Mouse (Mus musculus) kidney, embryonic 15.5 days (tissue): Measurements from ENCODE around the gene Bcl2l12. TPM values are rescaled to one million over a fixed set of nuclear protein-coding genes. Genes with fewer than 3 reads are reported as not detected.

Experiments used
- ATAC-seq: fragments of 200-750 bp; cut with Nextera tagmentation; replicated peaks from 2 replicates; pipeline ENCODE4 v1.8.0; 2017; ENCODE audit warnings: moderate TSS enrichment; ENCODE audit not compliant: low FRiP score
- H3K27ac ChIP-seq: fragments of 300-500 bp; sonication (generic); 2 replicates; pipeline ENCODE4 v1.5.1; 2015; ENCODE audit warnings: mild to moderate bottlenecking, inconsistent platforms
- H3K27me3 ChIP-seq: fragments of 300-500 bp; sonication (generic); 2 replicates; pipeline ENCODE4 v1.6.1; 2015; ENCODE audit warnings: inconsistent platforms
- H3K36me3 ChIP-seq: fragments of 300-500 bp; sonication (generic); 2 replicates; pipeline ENCODE4 v1.6.1; 2015; ENCODE audit warnings: inconsistent platforms
- H3K4me1 ChIP-seq: fragments of 300-500 bp; sonication (generic); 2 replicates; pipeline ENCODE4 v1.6.1; 2015; ENCODE audit warnings: inconsistent platforms
- H3K4me2 ChIP-seq: fragments of 300-500 bp; sonication (generic); 2 replicates; pipeline ENCODE4 v1.6.1; 2015; ENCODE audit warnings: moderate library complexity, mild to moderate bottlenecking, inconsistent platforms
- H3K4me3 ChIP-seq: fragments of 300-500 bp; sonication (generic); replicated peaks from 2 replicates; pipeline ENCODE4 v1.5.1; 2015; ENCODE audit warnings: mild to moderate bottlenecking, inconsistent platforms
- H3K9ac ChIP-seq: fragments of 300-500 bp; sonication (generic); 2 replicates; pipeline ENCODE4 v1.6.1; 2015; ENCODE audit warnings: mild to moderate bottlenecking, inconsistent platforms
- H3K9me3 ChIP-seq: fragments of 300-500 bp; sonication (generic); replicated peaks from 2 replicates; pipeline ENCODE4 v1.6.1; 2016; ENCODE audit warnings: inconsistent platforms
- WGBS: fragments of 180-500 bp; shearing (Covaris S2); methylation state at CpG from one replicate; pipeline ENCODE4 v1.1.7; 2015; ENCODE audit warnings: mixed read lengths; 5-methylcytosine and 5-hydroxymethylcytosine counted together
- polyA plus RNA-seq: library from polyadenylated mRNA; unstranded; fragments of >200 nt; fragmentation: Nextera tagmentation; extraction: Ambion mirVana; gene quantifications from 2 replicates; pipeline ENCODE4 v1.2.1, GENCODE M21; 2015

Gene Bcl2l12
- polyA plus RNA-seq, 1 experiment from 2014 or later: 66.5 TPM

- no peak for ATAC-seq
- Histone ChIP-seq H3K4me3 (peak overlapping the region; percentile 97), H3K4me1 (peaks cover 40% of the 10 kb centered on the region), H3K27me3 (no peaks in the 10 kb centered on the region), H3K36me3 (peaks cover 48% of the 10 kb centered on the region), H3K27ac (peak overlapping the region; percentile 97), H3K9me3 (no peaks in the 10 kb centered on the region), H3K9ac (peak overlapping the region; percentile 97; the same call in 1 of the 2 replicates), H3K4me2 (peak overlapping the region; percentile 67)
- WGBS: 61% methylated on average over 7 of the region's 7 CpGs
These were observed 14.3 kb downstream of the Bcl2l12 start for GRCm38 (mm10) chr7:44983944-44984832.

GRCm38 (mm10) chr7:44983085-44983484 is 15.4 kb downstream of the Bcl2l12 start:
- Histone ChIP-seq H3K4me2 (peak overlapping the region; percentile 67; the same call in 1 of the 2 replicates), H3K27ac (peak overlapping the region; percentile 97), H3K4me1 (peaks cover 31% of the 10 kb centered on the region), H3K9me3 (no peaks in the 10 kb centered on the region), H3K4me3 (0 out of 2 replicates have a peak overlapping the region, but pooled peaks have one; percentile 8), H3K9ac (no peak overlapping the region), H3K36me3 (peaks cover 57% of the 10 kb centered on the region), H3K27me3 (no peaks in the 10 kb centered on the region)
- 38% methylated on average over 6 of the region's 6 CpGs for WGBS
- no peak for ATAC-seq

DNA sequence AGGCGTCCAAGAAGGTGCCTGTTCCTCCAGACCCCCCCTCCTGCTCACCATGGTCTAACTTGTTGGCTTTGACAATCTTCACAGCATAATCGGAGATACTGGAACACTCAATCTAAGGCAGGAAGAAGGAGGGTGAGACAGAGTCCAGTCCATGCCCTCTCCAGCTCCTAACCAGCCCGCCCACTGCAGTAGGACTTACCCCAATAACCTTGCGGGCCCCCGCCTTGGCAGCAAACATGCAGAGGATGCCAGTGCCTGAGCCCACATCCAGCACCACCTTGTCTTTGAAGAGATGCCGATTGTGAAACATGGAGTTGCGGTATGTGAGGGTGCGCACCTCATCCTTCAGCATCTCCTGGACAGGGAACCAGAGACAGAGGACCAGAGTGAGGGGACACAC is 17.0 kb downstream of the Bcl2l12 start:
- Histone ChIP-seq H3K4me1 (peaks cover 24% of the 10 kb centered on the region), H3K36me3 (peaks cover 72% of the 10 kb centered on the region), H3K4me3 (no peak overlapping the region), H3K4me2 (no peak overlapping the region), H3K27ac (no peak overlapping the region), H3K9me3 (no peaks in the 10 kb centered on the region), H3K27me3 (no peaks in the 10 kb centered on the region), H3K9ac (no peak overlapping the region)
- 95% methylated on average over 8 of the region's 8 CpGs for WGBS
- no peak for ATAC-seq

- H3K27ac ChIP-seq: no peak overlapping the region
- H3K36me3 ChIP-seq: peaks cover 81% of the 10 kb centered on the region
- no peak overlapping the region for H3K4me2 ChIP-seq
- H3K4me1 ChIP-seq: peaks cover 22% of the 10 kb centered on the region
- no peak overlapping the region for H3K9ac ChIP-seq
- no peaks in the 10 kb centered on the region for H3K27me3 ChIP-seq
- no peaks in the 10 kb centered on the region for H3K9me3 ChIP-seq
- ATAC-seq: no peak
- WGBS: 85% methylated on average over 3 of the region's 3 CpGs
- H3K4me3 ChIP-seq: no peak overlapping the region
These were observed 20.2 kb downstream of the Bcl2l12 start for GRCm38 (mm10) chr7:44978300-44978699.

DNA sequence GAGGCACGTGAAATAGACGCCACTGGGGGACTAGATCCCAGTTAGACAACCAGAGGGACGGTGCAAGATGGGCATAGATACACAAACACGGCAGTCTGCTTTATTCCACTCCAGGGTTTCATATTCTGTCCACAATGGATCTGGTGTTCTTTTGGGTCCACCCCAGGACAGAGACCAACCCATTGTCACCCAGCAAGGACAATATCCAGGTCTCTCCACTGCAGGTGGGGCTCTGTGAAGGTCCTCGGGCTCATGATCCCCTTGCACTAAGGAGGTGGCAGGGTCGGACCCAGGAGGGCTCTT is 23.4 kb downstream of the Bcl2l12 start:
- Histone ChIP-seq H3K27me3 (no peaks in the 10 kb centered on the region), H3K36me3 (peaks cover 50% of the 10 kb centered on the region), H3K4me1 (peaks cover 32% of the 10 kb centered on the region), H3K4me3 (peak overlapping the region; percentile 56; the same call in 1 of the 2 replicates), H3K4me2 (peak overlapping the region; percentile 85), H3K9me3 (no peaks in the 10 kb centered on the region), H3K9ac (peak overlapping the region; percentile 2; the same call in 1 of the 2 replicates), H3K27ac (peak overlapping the region; percentile 71)
- 23% methylated on average over 6 of the region's 6 CpGs for WGBS
- ATAC-seq: no peak

- WGBS: under 1% methylated on average over 22 of the region's 22 CpGs
- H3K27me3 ChIP-seq: no peaks in the 10 kb centered on the region
- H3K36me3 ChIP-seq: peaks cover 45% of the 10 kb centered on the region
- no peak for ATAC-seq
- H3K27ac ChIP-seq: peak within 1 kb of the TSS; percentile 91
- H3K9me3 ChIP-seq: no peaks in the 10 kb centered on the region
- H3K4me2 ChIP-seq: peak within 1 kb of the TSS; percentile 85
- peak within 1 kb of the TSS; percentile 52 for H3K9ac ChIP-seq
- peak within 1 kb of the TSS; percentile 56 for H3K4me3 ChIP-seq
- H3K4me1 ChIP-seq: peaks cover 36% of the 10 kb centered on the region
These were observed 24.0 kb downstream of the Bcl2l12 start, which contains the start of gene Cpt1c for GRCm38 (mm10) chr7:44974383-44975116. Gene Cpt1c (minus strand): TSS chr7:44974851.

DNA sequence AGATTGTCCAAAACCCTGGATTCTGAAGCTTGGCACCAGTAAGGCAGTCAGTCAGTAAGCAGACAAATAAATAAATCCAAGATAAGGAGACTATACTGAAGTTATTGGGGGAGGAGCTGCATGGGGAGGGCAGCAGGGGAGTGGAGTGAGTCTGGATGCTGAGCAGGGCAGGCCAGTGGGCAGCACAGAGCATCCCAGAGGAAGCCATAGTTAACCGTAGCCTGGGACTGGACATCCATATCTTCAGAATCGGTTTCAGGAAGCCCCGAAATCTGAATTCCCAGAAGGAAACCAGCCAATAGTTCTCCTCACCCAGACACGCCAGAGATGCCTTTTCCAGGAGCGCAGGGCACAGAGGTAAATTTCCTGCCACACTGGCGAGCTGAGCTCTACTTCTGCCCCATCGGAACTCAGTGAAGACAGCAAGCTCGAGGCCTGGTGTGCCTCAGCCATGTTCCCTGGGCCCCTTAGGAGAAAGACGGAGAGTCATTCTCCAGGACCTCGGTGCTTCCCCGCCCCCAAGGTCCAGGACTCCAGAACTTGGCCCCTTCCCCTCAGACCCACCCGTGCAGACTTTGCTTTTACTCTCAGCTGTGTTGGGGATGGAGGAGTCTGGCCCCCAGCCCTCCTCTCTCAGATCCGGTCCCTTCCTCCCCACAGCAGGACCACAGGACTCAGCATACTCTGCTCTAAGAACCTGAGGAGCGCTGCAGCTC is 24.9 kb downstream of the Bcl2l12 start:
- Histone ChIP-seq H3K9me3 (no peaks in the 10 kb centered on the region), H3K4me1 (peaks cover 38% of the 10 kb centered on the region), H3K4me2 (peak overlapping the region; percentile 85), H3K36me3 (peaks cover 35% of the 10 kb centered on the region), H3K27ac (peak overlapping the region; percentile 91), H3K4me3 (peak overlapping the region; percentile 56), H3K27me3 (no peaks in the 10 kb centered on the region), H3K9ac (peak overlapping the region; percentile 52)
- 41% methylated on average over 14 of the region's 14 CpGs for WGBS
- ATAC-seq: no peak

GRCm38 (mm10) chr7:44971142-44971541 is 27.4 kb downstream of the Bcl2l12 start:
- peak overlapping the region; percentile 84 for H3K4me2 ChIP-seq
- no peak overlapping the region for H3K27ac ChIP-seq
- H3K27me3 ChIP-seq: no peaks in the 10 kb centered on the region
- peaks cover 38% of the 10 kb centered on the region for H3K4me1 ChIP-seq
- 66% methylated on average over 7 of the region's 7 CpGs for WGBS
- no peak for ATAC-seq
- peak overlapping the region; percentile 67 for H3K4me3 ChIP-seq
- peaks cover 17% of the 10 kb centered on the region for H3K36me3 ChIP-seq
- peak overlapping the region; percentile 58 for H3K9ac ChIP-seq
- no peaks in the 10 kb centered on the region for H3K9me3 ChIP-seq

DNA sequence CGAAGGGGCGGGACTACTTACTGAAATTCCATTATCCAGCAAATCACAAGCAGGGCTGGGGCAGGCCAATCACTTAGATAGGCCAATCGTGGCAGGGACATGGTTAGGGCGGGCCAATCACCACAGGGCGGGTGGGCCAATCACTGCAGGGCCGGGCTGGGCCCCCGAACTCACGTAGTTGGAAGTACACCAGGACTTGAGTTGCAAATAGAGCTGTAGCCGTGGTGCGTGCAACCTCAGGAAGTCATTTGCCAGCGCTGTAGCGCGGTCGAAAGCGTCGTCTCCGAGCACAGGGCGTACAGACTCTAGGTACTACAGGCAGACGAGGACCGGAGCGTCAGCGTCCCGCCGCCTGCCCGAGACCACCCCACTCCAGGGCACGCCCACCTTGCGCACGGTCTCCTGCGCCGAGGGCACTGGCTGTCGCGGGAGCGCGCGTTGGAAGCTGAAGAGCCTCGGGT is 28.3 kb downstream of the Bcl2l12 start:
- WGBS: under 1% methylated on average over 36 of the region's 36 CpGs
- Histone ChIP-seq H3K9me3 (no peaks in the 10 kb centered on the region), H3K9ac (peak overlapping the region; percentile 58), H3K4me2 (peak overlapping the region; percentile 84), H3K27me3 (no peaks in the 10 kb centered on the region), H3K4me3 (peak overlapping the region; percentile 67), H3K27ac (peak overlapping the region; percentile 95), H3K4me1 (peaks cover 36% of the 10 kb centered on the region), H3K36me3 (peaks cover 11% of the 10 kb centered on the region)
- ATAC-seq: peak; percentile 97

DNA sequence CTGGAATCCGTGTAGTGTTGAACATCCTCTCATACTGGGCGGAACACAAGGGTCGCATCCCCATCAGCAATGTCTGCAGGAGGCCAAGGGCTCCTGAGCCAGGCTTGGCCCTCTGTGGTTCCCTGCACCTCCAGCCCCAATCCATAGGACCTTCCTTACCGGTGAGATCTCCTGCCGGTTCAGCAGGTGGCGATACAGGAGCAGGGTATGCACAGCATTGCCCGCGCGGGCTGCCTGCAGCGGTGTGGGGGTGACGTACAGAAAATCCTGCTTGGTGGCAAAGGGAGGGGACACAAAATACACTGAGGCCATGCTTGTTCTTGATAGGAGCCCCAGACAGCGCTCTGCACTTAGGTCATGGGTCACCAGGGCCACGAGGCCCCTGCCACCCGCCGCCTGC is 31.9 kb downstream of the Bcl2l12 start:
- 68% methylated on average over 15 of the region's 15 CpGs for WGBS
- no peak overlapping the region for H3K4me2 ChIP-seq
- no peaks in the 10 kb centered on the region for H3K27me3 ChIP-seq
- no peak overlapping the region for H3K9ac ChIP-seq
- no peak for ATAC-seq
- H3K9me3 ChIP-seq: no peaks in the 10 kb centered on the region
- H3K27ac ChIP-seq: no peak overlapping the region
- H3K36me3 ChIP-seq: peaks cover 35% of the 10 kb centered on the region
- H3K4me3 ChIP-seq: no peak overlapping the region
- peaks cover 14% of the 10 kb centered on the region for H3K4me1 ChIP-seq

- no peaks in the 10 kb centered on the region for H3K27me3 ChIP-seq
- H3K4me2 ChIP-seq: no peak overlapping the region
- H3K9me3 ChIP-seq: no peaks in the 10 kb centered on the region
- peaks cover 9% of the 10 kb centered on the region for H3K4me1 ChIP-seq
- H3K4me3 ChIP-seq: no peak overlapping the region
- H3K9ac ChIP-seq: no peak overlapping the region
- ATAC-seq: no peak
- H3K27ac ChIP-seq: no peak overlapping the region
- peaks cover 42% of the 10 kb centered on the region for H3K36me3 ChIP-seq
- WGBS: 78% methylated on average over 7 of the region's 7 CpGs
These were observed 32.5 kb downstream of the Bcl2l12 start for GRCm38 (mm10) chr7:44965975-44966374.
